Mouse (Mus musculus) heart, adult 2 months (tissue): Measurements from ENCODE around the gene Dennd4a.

Source experiments
- CTCF ChIP-seq: fragments of 200-600 bp; IDR thresholded peaks from 2 replicates; pipeline ENCODE4 v1.8.1; 2022; ENCODE audit warnings: antibody characterized with exemption, mild to moderate bottlenecking, moderate library complexity
- EP300 ChIP-seq: fragments of 200-500 bp; IDR thresholded peaks from 2 replicates; pipeline ENCODE4 v1.6.1; 2011; ENCODE audit warnings: low read depth, low read length, control low read depth; ENCODE audit not compliant: insufficient read depth
- POLR2A ChIP-seq: fragments of 200-500 bp; IDR thresholded peaks from 2 replicates; pipeline ENCODE4 v1.6.1; 2011; ENCODE audit warnings: mild to moderate bottlenecking, low read depth, low read length, control low read depth; ENCODE audit not compliant: insufficient read depth

DNA sequence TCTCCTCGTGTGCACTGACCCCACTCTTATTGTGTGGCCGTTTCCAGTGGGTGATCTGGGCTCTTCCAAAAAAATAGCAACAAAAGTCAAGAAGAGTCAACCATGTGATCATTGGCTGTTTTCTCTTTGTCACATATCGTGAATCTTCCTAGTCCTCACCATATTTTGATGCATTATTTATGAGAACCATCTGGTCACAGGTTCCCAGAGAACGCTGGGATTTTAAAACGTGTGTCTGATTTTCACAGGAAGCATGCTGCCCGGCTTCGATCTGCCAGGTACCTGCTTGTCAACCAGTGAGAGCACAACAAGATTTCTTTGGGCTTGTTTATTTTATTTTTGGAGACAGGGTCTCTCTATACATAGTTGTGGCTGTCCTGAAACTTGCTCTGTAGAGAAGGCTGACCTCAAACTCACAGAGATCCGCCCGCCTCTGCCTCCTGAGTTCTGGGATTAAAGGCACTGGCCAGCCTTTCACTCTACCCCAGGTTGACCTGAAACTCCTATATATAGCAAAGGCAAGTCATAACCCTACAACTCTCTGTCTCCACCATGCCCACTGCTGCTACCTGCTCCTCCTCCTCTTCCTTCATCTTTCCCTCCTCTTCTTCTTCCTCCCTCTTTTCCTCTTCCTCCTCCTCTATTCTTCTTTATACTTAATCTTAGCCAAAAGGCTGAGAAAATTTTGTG, 24.8 kb upstream of the Dennd4a start:
- TF ChIP-seq CTCF = no peak
- no peak for TF ChIP-seq POLR2A
- no peak for TF ChIP-seq EP300
